Mouse (Mus musculus): ENCODE measurements around the gene Tbcel. TPM values are rescaled to one million over a fixed set of nuclear protein-coding genes. Genes with fewer than 3 reads are reported as not detected.
A peak's percentile ranks its signal among the peaks of the same experiment; 100 is the strongest.

Tbcel gene
- polyA plus RNA-seq, 1 experiment from 2014 or later: 4.5 TPM

GRCm38 (mm10) chr9:42512312-42512711 lies 4.7 kb upstream of the Tbcel start:
- Histone ChIP-seq H3K4me1 (0 out of 2 replicates have a peak, but pooled peaks cover 14% of the 10 kb centered on the region), H3K4me3 (no peak overlapping the region), H3K9me3 (no peaks in the 10 kb centered on the region), H3K27ac (peak overlapping the region; percentile 22), H3K27me3 (no peaks in the 10 kb centered on the region), H3K9ac (no peak overlapping the region), H3K4me2 (no peak overlapping the region), H3K36me3 (no peaks in the 10 kb centered on the region)
- ATAC-seq (ENCODE audit: borderline replicate concordance, extremely low read depth, low FRiP score, low TSS enrichment): no peak
- WGBS: 61% methylated on average over 4 of the region's 4 CpGs

- 57% methylated on average over 7 of the region's 7 CpGs for WGBS
- H3K9me3 ChIP-seq: no peaks in the 10 kb centered on the region
Measured at GRCm38 (mm10) chr9:42508235-42508634, 626 bp upstream of the Tbcel start.

GRCm38 (mm10) chr9:42507022-42507421 lies 587 bp downstream of the Tbcel start:
- 0 out of 2 replicates have a peak, but pooled peaks cover 4% of the 10 kb centered on the region for H3K4me1 ChIP-seq
- H3K27ac ChIP-seq: no peak overlapping the region
- no peaks in the 10 kb centered on the region for H3K9me3 ChIP-seq
- no peaks in the 10 kb centered on the region for H3K27me3 ChIP-seq
- H3K4me2 ChIP-seq: no peak overlapping the region
- H3K36me3 ChIP-seq: no peaks in the 10 kb centered on the region
- H3K9ac ChIP-seq: no peak overlapping the region
- no peak overlapping the region for H3K4me3 ChIP-seq
- no peak for ATAC-seq (ENCODE audit: borderline replicate concordance, extremely low read depth, low FRiP score, low TSS enrichment)
- WGBS: 12% methylated on average over 1 of the region's 1 CpGs

More at GRCm38 (mm10) chr9:42508235-42508634, 626 bp upstream of the Tbcel start:
- Histone ChIP-seq H3K4me2 (no peak overlapping the region), H3K9ac (no peak overlapping the region), H3K4me1 (0 out of 2 replicates have a peak, but pooled peaks cover 10% of the 10 kb centered on the region), H3K4me3 (no peak overlapping the region), H3K36me3 (no peaks in the 10 kb centered on the region), H3K27ac (no peak overlapping the region), H3K27me3 (no peaks in the 10 kb centered on the region)
- ATAC-seq (ENCODE audit: borderline replicate concordance, extremely low read depth, low FRiP score, low TSS enrichment): no peak

GRCm38 (mm10) chr9:42504971-42505510 lies 2.6 kb downstream of the Tbcel start:
- WGBS: 76% methylated on average over 3 of the region's 3 CpGs
- H3K27me3 ChIP-seq: no peaks in the 10 kb centered on the region
- no peaks in the 10 kb centered on the region for H3K9me3 ChIP-seq
- no peak overlapping the region for H3K9ac ChIP-seq
- no peak for ATAC-seq (ENCODE audit: borderline replicate concordance, extremely low read depth, low FRiP score, low TSS enrichment)
- no peak overlapping the region for H3K27ac ChIP-seq
- no peak overlapping the region for H3K4me3 ChIP-seq
- H3K4me2 ChIP-seq: no peak overlapping the region
- H3K4me1 ChIP-seq: 0 out of 2 replicates have a peak, but pooled peaks cover 4% of the 10 kb centered on the region
- H3K36me3 ChIP-seq: no peaks in the 10 kb centered on the region

GRCm38 (mm10) chr9:42504559-42504958 lies 3.0 kb downstream of the Tbcel start:
- Histone ChIP-seq H3K4me2 (no peak overlapping the region), H3K27ac (no peak overlapping the region), H3K9ac (no peak overlapping the region), H3K4me1 (0 out of 2 replicates have a peak, but pooled peaks cover 4% of the 10 kb centered on the region), H3K9me3 (no peaks in the 10 kb centered on the region), H3K27me3 (no peaks in the 10 kb centered on the region), H3K4me3 (no peak overlapping the region), H3K36me3 (no peaks in the 10 kb centered on the region)
- no peak for ATAC-seq (ENCODE audit: borderline replicate concordance, extremely low read depth, low FRiP score, low TSS enrichment)
- 33% methylated on average over 11 of the region's 11 CpGs for WGBS

GRCm38 (mm10) chr9:42503709-42504108 lies 3.9 kb downstream of the Tbcel start:
- no peak for ATAC-seq (ENCODE audit: borderline replicate concordance, extremely low read depth, low FRiP score, low TSS enrichment)
- no peak overlapping the region for H3K27ac ChIP-seq
- no peaks in the 10 kb centered on the region for H3K36me3 ChIP-seq
- H3K9me3 ChIP-seq: no peaks in the 10 kb centered on the region
- 79% methylated on average over 4 of the region's 4 CpGs for WGBS
- no peak overlapping the region for H3K4me3 ChIP-seq
- 0 out of 2 replicates have a peak, but pooled peaks cover 4% of the 10 kb centered on the region for H3K4me1 ChIP-seq
- no peaks in the 10 kb centered on the region for H3K27me3 ChIP-seq
- H3K4me2 ChIP-seq: no peak overlapping the region
- H3K9ac ChIP-seq: no peak overlapping the region

- Histone ChIP-seq H3K4me3 (no peak overlapping the region), H3K4me1 (no peaks in the 10 kb centered on the region), H3K9ac (no peak overlapping the region), H3K27ac (no peak overlapping the region), H3K4me2 (no peak overlapping the region), H3K27me3 (no peaks in the 10 kb centered on the region), H3K36me3 (no peaks in the 10 kb centered on the region), H3K9me3 (no peaks in the 10 kb centered on the region)
- ATAC-seq (ENCODE audit: borderline replicate concordance, extremely low read depth, low FRiP score, low TSS enrichment): no peak
- WGBS: 55% methylated on average over 2 of the region's 2 CpGs
Measured at GRCm38 (mm10) chr9:42496296-42496695, 11.3 kb downstream of the Tbcel start.

- no peaks in the 10 kb centered on the region for H3K36me3 ChIP-seq
- H3K4me1 ChIP-seq: no peaks in the 10 kb centered on the region
- no peak overlapping the region for H3K4me3 ChIP-seq
- H3K9me3 ChIP-seq: no peaks in the 10 kb centered on the region
- no peaks in the 10 kb centered on the region for H3K27me3 ChIP-seq
- 59% methylated on average over 9 of the region's 9 CpGs for WGBS
- H3K27ac ChIP-seq: no peak overlapping the region
- H3K9ac ChIP-seq: no peak overlapping the region
- no peak for ATAC-seq (ENCODE audit: borderline replicate concordance, extremely low read depth, low FRiP score, low TSS enrichment)
- H3K4me2 ChIP-seq: no peak overlapping the region
Measured at GRCm38 (mm10) chr9:42491780-42492179, 15.8 kb downstream of the Tbcel start.

- H3K27ac ChIP-seq: no peak overlapping the region
- WGBS: 81% methylated on average over 16 of the region's 16 CpGs
- no peak overlapping the region for H3K9ac ChIP-seq
- no peak overlapping the region for H3K4me2 ChIP-seq
- no peaks in the 10 kb centered on the region for H3K36me3 ChIP-seq
- H3K4me3 ChIP-seq: no peak overlapping the region
- no peaks in the 10 kb centered on the region for H3K4me1 ChIP-seq
- H3K27me3 ChIP-seq: no peaks in the 10 kb centered on the region
- H3K9me3 ChIP-seq: no peaks in the 10 kb centered on the region
- no peak for ATAC-seq (ENCODE audit: borderline replicate concordance, extremely low read depth, low FRiP score, low TSS enrichment)
Measured at GRCm38 (mm10) chr9:42490589-42491382, 16.8 kb downstream of the Tbcel start.

GRCm38 (mm10) chr9:42488071-42488470 lies 19.5 kb downstream of the Tbcel start:
- ATAC-seq (ENCODE audit: borderline replicate concordance, extremely low read depth, low FRiP score, low TSS enrichment): no peak
- H3K36me3 ChIP-seq: no peaks in the 10 kb centered on the region
- whole genome bisulfite sequencing: 84% methylated on average over 1 of the region's 1 CpGs
- H3K9me3 ChIP-seq: no peaks in the 10 kb centered on the region
- H3K4me1 ChIP-seq: no peaks in the 10 kb centered on the region
- H3K27ac ChIP-seq: no peak overlapping the region
- no peaks in the 10 kb centered on the region for H3K27me3 ChIP-seq
- no peak overlapping the region for H3K9ac ChIP-seq
- H3K4me2 ChIP-seq: no peak overlapping the region
- H3K4me3 ChIP-seq: no peak overlapping the region

- Histone ChIP-seq H3K9me3 (no peaks in the 10 kb centered on the region), H3K4me3 (no peak overlapping the region), H3K4me1 (no peaks in the 10 kb centered on the region), H3K36me3 (no peaks in the 10 kb centered on the region), H3K9ac (no peak overlapping the region), H3K4me2 (no peak overlapping the region), H3K27ac (no peak overlapping the region), H3K27me3 (no peaks in the 10 kb centered on the region)
- WGBS: 37% methylated on average over 4 of the region's 4 CpGs
- no peak for ATAC-seq (ENCODE audit: borderline replicate concordance, extremely low read depth, low FRiP score, low TSS enrichment)
Measured at GRCm38 (mm10) chr9:42486913-42487312, 20.7 kb downstream of the Tbcel start.

- H3K9ac ChIP-seq: no peak overlapping the region
- H3K9me3 ChIP-seq: no peaks in the 10 kb centered on the region
- H3K4me3 ChIP-seq: no peak overlapping the region
- H3K4me1 ChIP-seq: no peaks in the 10 kb centered on the region
- no peaks in the 10 kb centered on the region for H3K27me3 ChIP-seq
- H3K36me3 ChIP-seq: no peaks in the 10 kb centered on the region
- no peak overlapping the region for H3K27ac ChIP-seq
- no peak for ATAC-seq (ENCODE audit: borderline replicate concordance, extremely low read depth, low FRiP score, low TSS enrichment)
- WGBS: 86% methylated on average over 1 of the region's 1 CpGs
- no peak overlapping the region for H3K4me2 ChIP-seq
Measured at GRCm38 (mm10) chr9:42484667-42485066, 22.9 kb downstream of the Tbcel start.
